Mouse (Mus musculus): ENCODE data around the gene Celf1.
"Not testable (repeated sequence)": the region's sequence is repeated elsewhere in the genome, so short reads cannot be mapped to it uniquely, and the experiment has no call there.

Celf1 gene

DNA sequence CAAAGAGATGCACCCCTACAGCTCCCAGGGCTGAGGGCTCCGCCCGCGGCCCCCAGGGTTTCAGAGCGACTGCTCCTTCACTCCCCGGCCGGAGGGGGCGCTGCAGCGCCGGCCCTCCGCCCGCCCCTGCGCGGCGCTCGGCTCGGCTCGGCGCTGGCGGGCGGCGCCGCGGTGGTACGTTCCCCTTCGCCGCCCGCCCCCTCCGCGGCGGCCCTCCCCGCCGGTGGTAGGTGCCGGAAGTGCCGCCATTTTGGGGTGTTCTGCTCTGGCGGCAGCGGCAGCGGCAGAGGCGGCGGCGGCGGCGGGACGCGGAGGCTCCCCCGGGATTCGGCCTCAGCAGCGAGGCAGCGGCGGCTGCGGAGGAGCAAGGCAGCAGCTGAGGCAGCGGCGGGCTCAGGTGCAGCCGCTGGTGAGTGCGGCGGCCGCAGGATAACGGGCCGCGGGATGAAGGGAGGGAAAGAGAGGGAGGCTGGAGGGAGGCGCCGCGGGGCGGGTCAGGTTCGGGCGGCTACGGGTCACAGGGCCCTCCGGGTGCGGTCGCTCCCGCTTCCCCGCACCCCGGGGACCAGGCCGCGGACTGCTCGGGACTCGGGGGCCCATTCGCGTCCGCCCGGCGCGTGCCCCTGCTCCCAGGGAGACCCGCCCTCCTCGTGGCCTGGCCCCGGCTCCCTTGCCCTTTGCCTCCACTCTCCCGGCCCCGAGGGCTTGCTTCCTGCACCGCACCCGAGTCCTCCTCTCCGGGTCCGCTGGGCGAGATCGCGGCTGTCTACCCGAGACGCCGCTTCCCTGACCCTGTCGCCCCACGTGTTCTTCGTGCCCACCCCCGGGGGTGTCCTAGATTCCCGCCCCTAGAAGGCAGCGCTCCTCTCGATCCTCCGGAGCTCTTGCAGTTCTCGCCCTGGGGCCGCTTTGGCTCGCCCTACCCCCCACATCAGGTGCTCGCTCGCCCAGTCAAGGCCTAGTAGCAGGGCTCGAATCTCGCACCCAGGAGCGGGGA, at the start of gene Celf1:
TSS of gene Celf1 (plus strand) at position 150 of the 997 bp plus-strand sequence.
- peak; percentile 81 for DNase-seq

DNA sequence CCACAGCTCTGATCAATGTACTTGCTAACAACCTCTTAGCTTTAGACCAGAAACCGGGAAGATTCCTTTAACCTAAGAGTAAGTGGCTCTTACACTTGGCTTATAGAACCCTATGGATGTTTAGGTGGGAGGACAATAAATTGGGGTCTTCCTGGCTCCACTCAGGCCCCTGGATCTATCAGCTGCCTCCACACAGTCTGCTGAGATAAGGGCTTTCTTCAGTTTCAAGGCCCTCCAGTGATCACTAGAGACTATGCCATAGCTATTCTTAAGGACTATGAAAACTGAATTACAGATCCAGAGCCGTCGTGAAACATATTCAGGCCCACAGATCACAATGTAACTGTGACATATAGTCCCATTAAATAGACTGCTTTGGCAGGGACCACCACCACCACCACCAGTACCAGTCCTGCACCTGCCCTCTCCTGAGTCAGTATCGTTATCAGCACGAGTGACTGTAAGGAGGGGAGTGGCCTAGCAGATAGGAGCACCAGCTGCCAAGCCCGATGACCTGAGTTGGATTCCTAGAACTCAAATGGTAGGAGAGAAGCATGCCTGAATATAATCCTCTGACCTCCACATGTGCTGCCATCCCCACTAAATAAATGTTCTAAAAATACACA, 46.4 kb upstream of the Celf1 start:
- DNase-seq: no peak

DNA sequence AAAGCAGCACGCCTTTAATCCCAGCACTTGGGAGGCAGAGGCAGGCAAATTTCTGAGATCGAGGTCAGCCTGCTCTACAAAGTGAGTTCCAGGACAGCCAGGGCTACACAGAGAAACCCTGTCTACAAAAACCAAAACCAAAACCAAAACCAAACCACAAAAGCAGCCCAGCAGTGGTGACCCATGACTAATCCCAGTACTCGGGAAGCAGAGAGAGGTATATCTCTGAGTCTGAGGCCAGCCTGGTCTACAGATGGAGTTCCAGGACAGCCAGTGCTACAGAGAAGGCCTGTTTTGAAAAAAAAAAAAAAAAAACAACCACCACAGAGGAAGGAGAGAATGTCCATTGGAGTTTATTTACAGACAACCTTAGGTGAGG, 45.9 kb upstream of the Celf1 start:
- DNase-seq: not testable (repeated sequence)

DNA sequence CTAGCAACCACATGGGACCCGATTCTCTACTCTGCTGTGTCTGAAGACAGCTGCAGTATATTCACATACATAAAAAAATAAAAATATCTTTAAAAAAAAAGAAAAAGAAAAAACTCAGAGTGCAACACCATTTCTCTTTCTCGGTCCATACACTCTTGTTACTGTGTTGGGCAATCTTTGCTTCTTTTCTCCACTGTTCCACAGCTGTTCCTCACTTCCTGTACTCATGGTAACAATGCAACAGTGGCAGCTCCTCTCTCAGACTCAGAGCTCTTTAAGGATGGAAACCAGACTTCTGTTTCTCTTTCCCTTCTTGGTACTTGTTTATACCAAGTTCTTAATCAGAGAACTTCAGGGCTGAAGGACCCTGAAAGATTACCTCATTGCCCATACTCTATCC, 36.8 kb upstream of the Celf1 start:
- DNase-seq: no peak

DNA sequence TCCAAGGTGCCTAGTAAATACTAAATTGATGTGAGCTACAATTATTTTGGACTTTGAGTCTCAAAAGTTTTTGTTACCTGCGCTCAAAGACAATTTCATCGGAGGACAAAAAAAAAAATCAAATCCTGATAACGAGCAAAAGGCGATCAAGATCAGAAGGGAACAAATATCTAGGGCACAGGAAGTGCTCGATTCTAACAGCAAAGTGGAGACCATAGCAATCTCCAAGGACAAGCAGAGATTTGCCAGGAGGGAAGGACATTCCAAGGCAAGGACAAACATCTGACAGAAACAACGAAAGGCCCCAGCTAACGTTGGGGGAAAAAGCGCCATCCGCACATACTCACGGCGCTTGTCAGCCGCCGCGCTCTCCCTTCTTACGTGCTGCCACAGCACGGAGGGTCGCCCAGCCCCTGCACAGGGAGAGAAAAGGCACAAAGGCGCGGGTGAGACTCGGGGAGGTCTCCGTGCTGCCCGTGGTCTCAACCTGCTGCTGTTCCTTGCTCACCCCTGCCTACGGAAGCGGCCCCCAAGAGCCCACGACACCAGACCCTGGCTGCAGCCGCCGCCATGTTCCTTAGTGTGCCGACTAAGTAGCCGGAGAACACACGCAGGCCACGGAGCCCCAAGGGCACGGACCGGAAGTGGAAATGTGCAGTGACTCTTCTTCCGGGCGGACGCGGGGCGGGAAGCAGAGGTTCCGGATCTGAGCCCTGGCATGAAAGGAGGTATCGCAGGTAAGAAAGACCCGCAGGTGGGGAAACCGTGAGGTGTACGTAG, 35.9 kb upstream of the Celf1 start, which contains the start of the genes Kbtbd4 and Ndufs3:
TSS of gene Kbtbd4 (plus strand) at position 665 of the 780 bp plus-strand sequence.
TSS of gene Ndufs3 (minus strand) at position 752 of the 780 bp plus-strand sequence.
- DNase-seq: peak; percentile 87

DNA sequence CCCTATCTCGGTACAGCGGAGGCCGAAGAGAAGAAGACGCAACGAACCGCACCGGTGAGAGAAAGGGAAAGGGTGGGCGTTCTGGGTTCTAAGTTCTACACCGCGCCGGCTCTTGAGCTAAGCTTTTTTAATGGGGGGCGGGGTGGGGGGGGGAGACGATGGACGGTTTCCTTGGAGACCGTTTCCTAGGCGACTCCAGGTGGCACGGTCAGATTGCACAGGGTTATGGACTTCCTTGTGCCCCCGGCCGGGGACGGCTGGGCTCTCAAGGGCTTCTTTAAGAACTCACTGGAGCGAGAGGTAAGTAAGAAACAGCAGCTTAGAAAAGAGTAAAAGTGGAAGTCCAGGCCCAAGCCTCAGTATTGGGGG, 35.3 kb upstream of the Celf1 start:
- DNase-seq: no peak

DNA sequence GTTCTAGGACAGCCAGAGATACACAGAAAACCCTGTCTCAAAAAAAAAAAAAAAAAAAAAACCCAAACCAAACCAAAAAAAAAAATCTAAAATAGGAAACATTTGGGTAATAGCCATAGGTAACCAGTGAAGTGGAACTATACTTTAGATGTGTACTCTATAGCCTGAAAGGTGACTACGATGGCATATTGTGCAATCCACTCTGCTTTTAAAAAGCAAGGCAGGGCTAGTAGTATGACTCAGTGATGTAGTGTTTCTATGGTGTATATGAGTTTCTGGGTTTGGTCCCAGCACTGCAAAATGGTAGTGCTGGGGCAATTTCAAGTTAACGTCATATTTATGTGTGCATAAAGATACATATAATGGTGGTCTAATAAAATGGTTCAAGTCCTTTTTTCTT, 33.5 kb upstream of the Celf1 start:
- DNase-seq: no peak

DNA sequence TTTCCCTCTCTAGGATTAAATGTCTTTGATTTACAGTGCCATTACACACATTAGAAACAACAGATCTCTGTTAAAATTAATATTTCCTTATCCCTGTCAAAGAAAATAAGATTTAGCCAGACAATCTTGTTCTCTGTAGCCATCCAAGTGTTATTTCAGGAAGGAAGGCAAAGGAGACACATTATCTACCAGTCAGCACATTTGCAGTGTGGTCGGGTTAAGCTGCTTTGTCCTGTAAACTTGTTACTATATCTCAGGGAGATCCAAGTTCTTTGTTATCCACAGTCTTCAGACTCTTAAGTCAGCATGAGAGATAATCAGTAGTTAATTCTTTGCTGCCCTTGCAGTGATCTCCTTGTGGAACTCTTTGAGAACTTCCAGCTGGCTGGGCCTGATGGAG, 29.3 kb upstream of the Celf1 start:
- DNase-seq: no peak

DNA sequence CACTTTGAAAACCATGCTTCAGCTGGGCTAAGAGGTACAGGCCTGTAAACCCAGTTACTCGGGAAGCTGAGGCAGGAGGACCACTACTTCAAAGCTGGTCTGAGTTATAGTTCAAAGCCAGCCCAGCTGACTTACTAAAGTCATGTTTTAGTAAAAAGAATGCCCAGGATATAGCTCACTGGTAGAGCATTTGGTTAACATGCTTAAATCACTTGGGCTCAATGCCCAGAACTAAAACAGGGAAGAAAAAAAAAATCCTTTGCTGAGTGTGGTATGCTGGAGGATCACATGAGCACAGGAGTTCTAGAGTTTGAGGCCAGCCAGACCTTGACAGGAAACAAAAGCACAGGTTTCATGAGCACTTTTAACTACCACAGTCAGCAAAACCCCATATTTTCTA, 28.5 kb upstream of the Celf1 start:
- DNase-seq: no peak

DNA sequence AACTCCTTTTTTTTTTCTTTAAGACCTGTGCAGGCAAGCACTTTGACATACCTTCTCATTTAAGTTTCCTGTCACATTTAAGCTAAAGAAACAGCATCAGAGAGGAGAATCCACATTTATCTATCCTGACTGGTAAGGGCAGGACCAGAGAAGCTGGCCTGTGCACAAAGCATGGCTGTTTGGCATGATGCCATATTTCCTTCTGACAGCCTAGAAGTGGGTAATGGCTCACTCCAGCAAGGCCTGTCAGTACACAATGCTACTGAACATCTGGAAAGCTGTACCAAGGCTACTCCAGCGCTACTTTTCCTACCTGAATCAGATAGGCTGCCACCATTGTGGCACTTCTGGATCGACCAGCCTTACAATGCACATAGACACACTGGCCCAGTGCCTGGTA, 26.5 kb upstream of the Celf1 start:
- DNase-seq: peak; percentile 25

DNA sequence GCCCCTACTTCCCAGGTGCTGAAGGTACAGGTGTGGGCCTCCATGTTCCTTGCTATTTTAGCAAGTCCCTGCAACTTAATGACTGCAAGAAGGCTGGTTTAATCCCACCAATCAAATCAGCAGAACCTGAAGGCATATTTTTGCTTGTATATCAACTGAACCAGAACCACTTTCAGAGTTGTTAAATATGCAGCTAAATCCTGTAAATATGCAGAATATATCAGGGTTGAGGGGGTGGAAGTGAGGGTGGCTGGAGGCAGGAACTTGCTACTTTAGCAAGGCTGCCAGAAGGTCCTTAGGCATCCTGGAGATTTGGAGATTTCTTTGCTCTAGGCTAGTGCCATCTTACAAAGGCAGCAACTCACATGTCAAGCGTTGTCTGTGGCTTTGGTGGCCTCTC, 24.7 kb upstream of the Celf1 start:
- no peak for DNase-seq

DNA sequence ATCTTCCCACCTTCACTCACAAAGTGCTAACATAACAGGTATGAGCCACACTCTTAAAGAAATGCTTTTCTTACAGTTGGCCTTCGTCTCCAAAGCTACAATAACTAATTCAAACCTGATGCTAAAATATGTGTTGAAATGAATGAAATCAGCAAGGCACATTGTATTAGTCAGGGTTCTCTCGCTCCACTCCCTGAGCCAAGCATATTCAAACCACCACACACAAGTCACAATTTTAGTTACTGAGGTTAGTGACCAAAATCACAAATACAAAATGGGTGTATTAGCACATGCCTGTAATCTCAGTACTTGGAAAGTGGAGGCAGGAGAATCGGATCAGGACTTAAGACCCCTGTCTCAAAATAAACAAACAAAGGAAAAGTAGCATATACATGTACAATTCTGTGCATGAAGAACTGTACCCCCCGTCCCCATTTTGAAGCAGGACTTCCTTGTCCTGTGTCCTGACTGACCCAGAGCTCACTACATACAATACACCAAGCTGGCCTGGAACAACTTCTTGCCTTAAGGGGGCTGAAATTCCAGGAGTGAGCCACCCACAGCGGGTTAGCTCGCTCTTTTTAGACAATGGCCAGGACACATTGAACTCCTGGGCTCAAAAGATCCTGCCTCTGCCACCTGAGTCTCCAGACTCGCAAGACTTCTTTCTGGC, 23.5 kb upstream of the Celf1 start:
- no peak for DNase-seq

DNA sequence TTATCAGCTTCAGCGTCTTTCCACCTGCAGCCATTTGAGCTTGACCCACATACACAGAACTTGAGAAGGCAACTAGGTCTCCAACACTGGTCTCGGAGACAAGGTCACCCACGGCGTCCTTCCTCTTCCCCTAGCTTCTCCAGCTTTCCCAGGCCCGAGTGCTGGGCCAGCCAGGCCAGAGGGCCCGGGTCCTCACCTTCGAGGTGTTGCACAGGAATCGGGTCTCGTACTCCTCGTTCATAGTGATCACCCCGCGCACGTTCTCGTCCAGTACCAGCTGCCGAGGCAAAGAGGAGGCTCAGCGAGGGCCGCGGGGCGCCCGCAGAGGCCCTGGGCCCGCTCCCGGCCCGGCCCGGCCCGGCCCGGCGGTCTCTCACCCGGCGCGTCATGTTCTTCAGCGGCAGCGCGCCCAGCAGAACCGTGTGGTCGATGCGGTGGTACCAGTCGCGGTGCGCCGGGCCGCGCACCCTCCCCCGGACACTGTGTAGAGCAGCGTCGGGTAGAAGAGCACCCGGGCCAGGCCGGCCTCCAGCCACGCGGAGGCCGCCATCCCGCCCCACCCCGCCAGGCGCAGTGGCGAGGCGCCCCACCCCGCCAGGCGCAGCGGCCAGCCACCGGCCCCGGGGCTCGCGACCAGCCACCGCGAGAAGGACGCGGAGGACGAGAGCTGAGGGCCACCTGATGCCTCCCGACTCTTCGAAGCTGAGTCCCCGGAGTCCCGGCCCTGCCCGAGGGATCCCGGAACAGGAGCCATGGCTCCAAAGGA, 22.8 kb upstream of the Celf1 start:
- DNase-seq: peak; percentile 69

DNA sequence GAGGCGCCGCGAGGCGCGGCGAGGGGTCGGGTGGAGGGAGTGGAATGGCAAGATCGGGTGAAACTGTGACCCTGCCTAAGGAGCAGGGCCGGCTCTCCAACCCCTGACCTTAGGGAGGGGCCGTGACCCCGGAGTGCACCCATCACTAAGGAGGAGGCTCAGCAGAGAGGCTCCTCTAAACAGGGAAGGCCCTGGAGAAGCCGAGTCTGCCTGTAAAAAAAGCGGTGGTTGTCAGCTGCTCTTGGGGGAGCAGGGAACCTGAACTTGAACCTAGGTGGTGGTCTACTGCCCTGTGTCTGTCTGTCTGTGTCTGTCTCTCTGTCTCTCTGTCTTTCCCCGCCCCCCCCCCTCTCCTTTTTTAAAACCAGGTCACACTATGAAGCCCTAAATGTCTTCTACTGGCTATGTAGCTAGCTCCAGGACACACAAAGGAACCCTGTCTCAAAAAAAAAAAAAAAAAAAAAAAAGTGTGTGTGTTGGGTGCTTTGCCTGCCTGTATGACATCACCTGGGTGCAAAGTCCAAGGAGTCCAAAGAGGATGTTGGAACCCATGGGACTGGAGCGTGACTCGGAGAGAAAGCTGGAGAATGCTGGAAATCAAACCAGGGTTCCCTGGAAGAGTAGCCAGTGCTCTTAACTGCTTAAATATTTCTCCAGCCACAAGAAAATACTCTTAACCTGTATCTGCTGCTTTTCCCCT, 22.0 kb upstream of the Celf1 start:
- DNase-seq: no peak

DNA sequence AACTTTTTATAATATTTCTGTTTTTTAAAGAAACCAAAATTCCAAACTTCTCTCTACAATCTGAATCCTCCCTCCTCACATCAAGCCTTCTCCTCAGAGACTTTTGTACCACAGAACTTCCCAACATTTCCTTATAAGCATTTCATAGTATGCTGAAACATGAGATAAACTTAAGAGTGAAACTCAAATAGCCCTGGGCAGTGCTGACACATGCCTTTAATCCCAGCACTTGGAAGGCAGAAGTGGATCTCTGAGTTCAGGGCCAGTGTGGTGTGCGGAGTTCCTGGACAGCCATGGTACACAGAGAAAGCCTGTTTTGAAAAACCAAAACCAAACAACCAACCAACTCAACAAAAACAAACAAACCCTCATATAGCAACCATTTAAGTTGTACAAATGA, 19.0 kb upstream of the Celf1 start:
- no peak for DNase-seq

DNA sequence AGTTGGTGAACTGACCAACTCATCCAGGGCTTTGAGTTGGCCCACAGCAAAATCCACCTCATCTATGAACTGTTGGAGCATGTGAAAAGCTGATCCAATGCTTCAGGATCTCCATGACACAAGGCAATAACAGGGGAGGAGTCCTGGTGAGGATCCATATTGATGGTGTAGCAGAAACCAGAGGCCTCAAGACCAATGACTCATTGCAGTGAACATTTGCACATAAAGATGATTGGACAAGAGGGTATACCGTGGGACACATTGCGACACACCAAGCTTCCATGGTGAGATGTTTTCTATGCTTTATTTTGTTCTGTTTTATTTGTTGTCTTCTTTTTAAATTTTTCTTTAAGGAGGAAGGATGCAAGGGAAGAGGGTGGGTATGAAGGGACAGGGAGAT, 17.5 kb upstream of the Celf1 start:
- no peak for DNase-seq

DNA sequence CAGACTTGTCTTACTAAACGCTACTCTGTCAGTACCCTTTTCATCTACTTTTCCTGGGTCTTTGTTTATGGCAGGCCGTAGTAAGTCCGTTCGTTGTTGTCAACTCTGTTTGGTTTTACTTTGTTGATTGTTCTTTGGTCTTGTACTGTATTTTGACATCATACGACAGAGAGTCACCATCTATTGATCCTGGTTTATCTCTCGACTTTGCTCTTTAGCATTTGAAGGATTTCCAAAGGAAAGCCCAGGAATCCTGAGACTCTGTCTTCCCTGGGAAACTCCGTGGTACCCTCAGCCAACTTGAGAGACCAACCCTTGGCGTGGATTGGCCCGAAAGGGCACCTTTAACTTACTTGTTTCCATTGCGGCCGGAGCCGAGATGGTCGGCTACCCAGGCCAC, 11.6 kb upstream of the Celf1 start:
- DNase-seq: no peak

DNA sequence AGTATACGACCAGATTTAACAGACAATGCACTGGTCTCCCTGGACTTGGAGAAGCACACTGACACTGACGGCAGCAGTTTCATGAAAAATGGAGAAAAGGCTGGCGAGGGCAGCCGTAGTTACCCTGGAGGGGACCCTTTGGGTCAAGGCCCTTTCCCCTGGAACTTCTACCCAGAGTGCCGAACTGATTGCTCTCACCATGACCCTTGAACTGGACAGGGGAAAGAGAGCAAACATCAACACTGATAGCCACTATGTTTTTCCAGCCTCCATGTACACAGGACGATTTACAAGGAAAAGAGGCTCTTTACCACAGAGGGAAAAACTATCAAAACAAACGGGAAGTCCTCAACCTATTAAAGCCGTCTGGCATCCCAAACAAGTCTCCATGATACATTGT, 8.4 kb upstream of the Celf1 start:
- no peak for DNase-seq

DNA sequence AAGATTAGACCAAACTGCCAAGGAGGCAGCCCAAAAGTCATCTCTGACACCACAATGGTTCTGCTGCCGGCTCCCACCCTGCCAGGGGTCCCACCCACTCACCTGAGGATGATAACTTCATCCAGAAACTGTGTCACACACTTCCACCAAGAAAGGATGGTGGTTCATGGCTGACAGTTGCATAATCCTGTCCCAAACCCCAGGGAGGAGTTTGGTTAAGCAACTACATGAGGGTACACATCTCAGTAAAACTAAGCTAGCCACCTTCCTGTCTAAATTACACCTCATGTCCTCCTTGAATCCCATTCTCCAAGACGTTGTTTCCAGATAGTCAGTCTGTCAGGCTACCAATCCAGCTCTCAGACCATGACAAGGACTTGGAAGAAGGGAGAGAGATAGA, 7.9 kb upstream of the Celf1 start:
- DNase-seq: no peak

DNA sequence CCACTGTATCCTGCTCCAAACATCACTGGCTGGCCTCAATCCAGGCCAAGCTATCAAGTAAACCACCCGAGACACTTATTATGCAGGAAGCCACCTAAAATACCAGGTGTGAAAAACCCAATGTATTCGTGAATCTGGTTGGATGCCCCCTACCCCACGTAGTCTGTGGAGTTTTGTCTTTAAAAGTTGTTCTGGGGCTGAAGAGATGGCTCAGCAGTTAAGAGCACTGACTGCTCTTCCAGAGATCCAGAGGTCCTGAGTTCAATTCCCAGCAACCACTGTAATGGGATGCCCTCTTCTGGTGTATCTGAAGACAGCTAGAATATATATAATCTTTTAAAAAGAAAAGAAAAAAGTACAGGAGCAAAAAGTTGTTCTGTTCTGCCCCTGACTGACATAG, 1.8 kb upstream of the Celf1 start:
- no peak for DNase-seq

DNA sequence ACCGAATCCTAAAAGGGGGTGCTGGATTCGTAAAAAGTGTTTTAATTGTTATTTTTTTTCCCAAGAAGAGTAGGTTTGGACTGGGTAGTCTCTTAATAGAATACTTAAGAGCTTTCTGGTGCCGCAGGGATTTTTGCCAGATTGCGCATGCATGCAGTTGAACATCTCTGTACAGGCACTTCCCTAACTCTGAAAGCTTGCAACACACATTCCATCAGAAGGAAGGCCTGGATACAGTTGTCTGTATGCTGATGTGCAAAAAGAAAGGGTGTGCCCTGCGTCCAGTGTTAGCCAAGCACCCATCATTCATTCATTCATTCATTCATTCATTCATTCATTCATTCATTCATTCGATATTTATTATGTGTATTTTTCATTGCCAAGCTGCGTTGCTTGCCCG, 432 bp upstream of the Celf1 start:
- DNase-seq: peak; percentile 31
